Mouse (Mus musculus) heart, adult 2 months (tissue): ENCODE measurements around the gene Gm20683. TPM values are rescaled to one million over a fixed set of nuclear protein-coding genes. Genes with fewer than 3 reads are reported as not detected.

Experiments used
- DNase-seq, 2 experiments: peaks; one replicate each; pipeline ENCODE4 v3.0.0; 2021
- H3K27ac ChIP-seq: fragments of 200-600 bp; 2 replicates; pipeline ENCODE4 v1.8.1; 2022
- H3K27me3 ChIP-seq: fragments of 200-500 bp; 2 replicates; pipeline ENCODE4 v1.6.1; 2012; ENCODE audit warnings: mild to moderate bottlenecking, low read length, inconsistent platforms, mixed read lengths; ENCODE audit not compliant: control insufficient read depth, insufficient read depth
- H3K36me3 ChIP-seq: fragments of 200-500 bp; 2 replicates; pipeline ENCODE4 v1.6.1; 2012; ENCODE audit warnings: low read length, inconsistent platforms; ENCODE audit not compliant: control insufficient read depth, insufficient read depth
- H3K4me1 ChIP-seq: fragments of 200-500 bp; 2 replicates; pipeline ENCODE4 v1.6.1; 2011; ENCODE audit warnings: low read length; ENCODE audit not compliant: control insufficient read depth, insufficient read depth
- H3K4me3 ChIP-seq: fragments of 200-600 bp; 2 replicates; pipeline ENCODE4 v1.8.1; 2022
- H3K79me2 ChIP-seq: fragments of 200-500 bp; replicated peaks from 2 replicates; pipeline ENCODE4 v1.6.1; 2012; ENCODE audit warnings: mild to moderate bottlenecking, inconsistent platforms, low read length, moderate library complexity, mixed read lengths; ENCODE audit not compliant: control insufficient read depth, insufficient read depth
- H3K9ac ChIP-seq: fragments of 200-500 bp; 2 replicates; pipeline ENCODE4 v1.6.1; 2012; ENCODE audit warnings: low read depth, mild to moderate bottlenecking, control low read depth, inconsistent platforms, low read length, mixed read lengths
- CTCF ChIP-seq: fragments of 200-600 bp; IDR thresholded peaks from 2 replicates; pipeline ENCODE4 v1.8.1; 2022; ENCODE audit warnings: antibody characterized with exemption, mild to moderate bottlenecking, moderate library complexity
- EP300 ChIP-seq: fragments of 200-500 bp; IDR thresholded peaks from 2 replicates; pipeline ENCODE4 v1.6.1; 2011; ENCODE audit warnings: low read depth, low read length, control low read depth; ENCODE audit not compliant: insufficient read depth
- POLR2A ChIP-seq: fragments of 200-500 bp; IDR thresholded peaks from 2 replicates; pipeline ENCODE4 v1.6.1; 2011; ENCODE audit warnings: mild to moderate bottlenecking, low read depth, low read length, control low read depth; ENCODE audit not compliant: insufficient read depth
- WGBS: fragments of 180-500 bp; shearing (Covaris S2); methylation state at CpG from one replicate; pipeline ENCODE4 v1.1.7; 2018; 5-methylcytosine and 5-hydroxymethylcytosine counted together
- intact Hi-C: fragments of 180-260 bp; cut with DNase I; formaldehyde crosslinking; loops from one replicate; pipeline ENCODE4 v1.15.1; 2025
- polyA plus RNA-seq: library from polyadenylated mRNA; depleted of rRNA; stranded (reverse); fragments of >200 nt; gene quantifications from 2 replicates; pipeline ENCODE4 v1.2.3, GENCODE M21; 2012
- total RNA-seq, 2 experiments: library from RNA; stranded (reverse); gene quantifications; 2 replicates each; pipeline ENCODE4 v1.2.3; 2021

Gm20683 gene
- total and polyA plus RNA-seq, 3 experiments: 2.4 to 21.6 (median 2.9) TPM

DNA sequence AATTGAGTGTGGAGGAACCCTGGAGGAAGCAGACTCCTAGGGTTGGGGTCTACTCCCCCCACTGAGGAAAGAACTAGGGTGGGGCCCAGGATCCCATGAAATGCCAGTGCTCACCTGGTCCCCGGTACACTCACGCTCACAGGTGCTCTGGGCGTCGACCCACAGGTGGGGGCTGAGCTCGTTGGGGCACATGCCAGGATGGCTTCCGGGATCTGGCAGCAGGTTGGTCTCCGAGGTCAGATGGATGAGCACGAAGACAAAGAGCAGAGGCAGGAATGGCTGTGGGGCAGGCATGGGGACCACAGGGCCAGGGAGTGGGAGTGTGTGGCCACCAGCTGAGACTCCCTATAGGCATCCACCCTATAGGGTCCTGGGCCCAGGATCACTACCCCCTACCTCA, 38.2 kb upstream of the Gm20683 start:
- Histone ChIP-seq H3K9ac (no peak overlapping the region), H3K27me3 (no peaks in the 10 kb centered on the region), H3K36me3 (no peaks in the 10 kb centered on the region), H3K4me3 (no peak overlapping the region), H3K79me2 (no peaks in the 10 kb centered on the region), H3K27ac (no peak overlapping the region), H3K4me1 (0 out of 2 replicates have a peak, but pooled peaks cover 1% of the 10 kb centered on the region)
- DNase-seq: no peak
- no peak for TF ChIP-seq POLR2A
- no peak for TF ChIP-seq CTCF
- no peak for TF ChIP-seq EP300
- 86% methylated on average over 8 of the region's 8 CpGs for WGBS
- intact Hi-C loops: no loop called here

DNA sequence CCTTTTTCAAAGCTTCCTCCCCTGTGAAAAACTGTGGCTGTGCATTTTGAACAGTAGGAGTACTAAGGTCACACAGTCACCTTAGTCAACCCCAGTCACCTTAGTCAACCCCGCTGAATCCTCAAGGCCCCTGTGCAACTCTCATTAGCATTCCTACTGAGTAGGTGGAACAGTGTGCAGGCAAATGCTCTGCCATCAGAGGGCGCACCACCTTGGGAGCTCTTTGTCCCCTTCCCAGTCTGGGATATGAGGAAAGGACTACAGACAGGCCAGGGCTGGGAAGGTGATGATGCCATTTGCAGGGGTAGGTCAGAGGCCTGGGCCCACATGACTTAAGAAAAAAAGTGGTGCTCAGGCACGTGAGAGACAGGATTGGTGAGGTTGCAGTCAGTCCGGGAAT, 37.7 kb upstream of the Gm20683 start:
- Histone ChIP-seq H3K4me3 (no peak overlapping the region), H3K79me2 (no peaks in the 10 kb centered on the region), H3K4me1 (peaks cover 4% of the 10 kb centered on the region; the same call in 1 of the 2 replicates), H3K36me3 (no peaks in the 10 kb centered on the region), H3K27ac (no peak overlapping the region), H3K27me3 (no peaks in the 10 kb centered on the region), H3K9ac (no peak overlapping the region)
- TF ChIP-seq EP300: no peak
- TF ChIP-seq CTCF: peak; percentile 63
- 0 out of 2 replicates have a peak, but pooled peaks have one; percentile 9 for TF ChIP-seq POLR2A
- DNase-seq: no peak
- WGBS: 80% methylated on average over 4 of the region's 4 CpGs
- intact Hi-C loops: no loop called here

DNA sequence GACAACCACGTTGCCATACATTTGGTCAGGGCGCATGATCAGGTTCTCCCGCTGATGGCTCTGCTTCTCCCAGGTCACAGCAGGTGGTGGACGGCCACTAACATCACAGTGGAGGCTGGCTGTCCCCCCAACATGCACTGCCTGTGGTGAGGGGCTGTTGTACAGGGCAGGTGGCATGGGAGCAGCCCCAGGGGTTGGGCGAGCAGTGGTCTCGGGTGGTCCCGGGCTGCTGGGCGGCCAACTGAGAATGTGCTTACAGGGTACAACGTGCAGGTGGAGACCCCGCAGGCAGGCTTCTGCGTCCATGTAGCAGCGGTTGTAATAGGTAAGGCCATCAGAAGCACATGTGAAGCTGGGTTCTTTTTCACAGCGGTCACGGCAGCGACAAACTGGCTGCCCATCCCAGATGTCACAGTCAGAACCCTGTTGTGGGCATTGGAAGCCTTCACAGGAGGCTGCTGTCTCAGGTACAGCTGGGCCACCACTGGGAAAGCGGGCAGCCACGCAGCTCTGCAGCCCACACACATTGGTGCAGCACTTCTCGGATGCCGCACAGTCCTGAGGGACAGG, 37.1 kb upstream of the Gm20683 start:
- no peaks in the 10 kb centered on the region for H3K27me3 ChIP-seq

GRCm38 (mm10) chr17:25877741-25878610, 36.4 kb upstream of the Gm20683 start:
- Histone ChIP-seq H3K4me3 (no peak overlapping the region), H3K9ac (no peak overlapping the region), H3K27me3 (no peaks in the 10 kb centered on the region), H3K36me3 (no peaks in the 10 kb centered on the region), H3K4me1 (peaks cover 6% of the 10 kb centered on the region; the same call in 1 of the 2 replicates), H3K27ac (no peak overlapping the region), H3K79me2 (no peaks in the 10 kb centered on the region)
- intact Hi-C loops: no loop called here
- no peak for TF ChIP-seq EP300
- TF ChIP-seq CTCF: no peak
- TF ChIP-seq POLR2A: no peak
- no peak for DNase-seq
- 92% methylated on average over 32 of the region's 32 CpGs for WGBS

More for the DNA sequence above, 37.1 kb upstream of the Gm20683 start:
- Histone ChIP-seq H3K4me3 (no peak overlapping the region), H3K27ac (no peak overlapping the region), H3K9ac (no peak overlapping the region), H3K4me1 (peaks cover 6% of the 10 kb centered on the region; the same call in 1 of the 2 replicates), H3K79me2 (no peaks in the 10 kb centered on the region), H3K36me3 (no peaks in the 10 kb centered on the region)
- WGBS: 93% methylated on average over 19 of the region's 19 CpGs
- no peak for TF ChIP-seq EP300
- TF ChIP-seq CTCF: no peak
- no peak for TF ChIP-seq POLR2A
- intact Hi-C loops: no loop called here
- no peak for DNase-seq

DNA sequence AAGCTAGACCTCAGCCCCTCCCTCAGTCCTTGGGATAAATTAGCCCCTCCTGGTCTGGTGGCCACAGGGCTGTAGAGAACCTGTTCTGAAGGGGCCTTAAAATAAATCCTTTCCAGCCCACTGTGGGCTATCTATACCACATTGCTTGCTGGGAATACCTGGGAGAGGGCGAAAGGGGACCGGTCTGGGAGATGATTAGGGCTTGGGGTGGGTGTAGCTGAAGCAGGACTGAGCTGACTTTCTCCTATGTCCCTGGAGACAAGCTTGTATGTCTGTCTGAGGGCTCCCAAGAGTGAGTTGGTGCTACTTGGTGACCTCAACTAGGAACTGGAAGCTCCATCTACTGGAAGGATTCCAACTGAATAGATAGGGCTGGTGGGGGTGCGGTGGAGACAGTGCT, 35.5 kb upstream of the Gm20683 start:
- H3K79me2 ChIP-seq: no peaks in the 10 kb centered on the region
- no peak overlapping the region for H3K4me3 ChIP-seq
- no peak overlapping the region for H3K9ac ChIP-seq
- intact Hi-C loops: no loop called here
- no peak overlapping the region for H3K27ac ChIP-seq
- H3K36me3 ChIP-seq: no peaks in the 10 kb centered on the region
- peaks cover 6% of the 10 kb centered on the region; the same call in 1 of the 2 replicates for H3K4me1 ChIP-seq
- TF ChIP-seq POLR2A (no peak), EP300 (no peak), CTCF (no peak)
- no peak for DNase-seq
- no peaks in the 10 kb centered on the region for H3K27me3 ChIP-seq
- 69% methylated on average over 3 of the region's 3 CpGs for WGBS
